Mouse (Mus musculus): ENCODE measurements around the gene Paqr8. TPM values are rescaled to one million over a fixed set of nuclear protein-coding genes. Genes with fewer than 3 reads are reported as not detected.
A peak's percentile ranks its signal among the peaks of the same experiment; 100 is the strongest.

Gene Paqr8
- polyA plus RNA-seq, 1 experiment from 2014 or later, result 26.7 TPM

- DNase-seq, result no peak
- WGBS, result 80% methylated on average over 2 of the region's 2 CpGs
- no peak overlapping the region for H3K4me2 ChIP-seq (ENCODE audit: low read length)
- no peak overlapping the region for H3K9ac ChIP-seq (replicated peaks; ENCODE audit: low read length)
- no peaks in the 10 kb centered on the region for H3K9me3 ChIP-seq (ENCODE audit: control insufficient read depth, low read length)
- no peak overlapping the region for H3K4me3 ChIP-seq (replicated peaks; ENCODE audit: low read depth, low read length)
- H3K27ac ChIP-seq (replicated peaks; ENCODE audit: low read depth, low read length), result no peak overlapping the region
- no peak for ATAC-seq (ENCODE audit: low FRiP score, low TSS enrichment)
- H3K4me1 ChIP-seq (ENCODE audit: control insufficient read depth, insufficient read depth, low read length), result no peaks in the 10 kb centered on the region
- H3K27me3 ChIP-seq (ENCODE audit: control insufficient read depth, insufficient read depth, low read length), result no peaks in the 10 kb centered on the region
- H3K36me3 ChIP-seq (ENCODE audit: control insufficient read depth, insufficient read depth, low read length), result no peaks in the 10 kb centered on the region
Measured at GRCm38 (mm10) chr1:20969642-20970041, 79.2 kb downstream of the Paqr8 start.

- H3K9ac ChIP-seq (replicated peaks; ENCODE audit: low read length), result no peak overlapping the region
- no peaks in the 10 kb centered on the region for H3K36me3 ChIP-seq (ENCODE audit: control insufficient read depth, insufficient read depth, low read length)
- no peaks in the 10 kb centered on the region for H3K9me3 ChIP-seq (ENCODE audit: control insufficient read depth, low read length)
- no peaks in the 10 kb centered on the region for H3K4me1 ChIP-seq (ENCODE audit: control insufficient read depth, insufficient read depth, low read length)
- WGBS, result 98% methylated on average over 6 of the region's 6 CpGs
- H3K27ac ChIP-seq (replicated peaks; ENCODE audit: low read depth, low read length), result no peak overlapping the region
- DNase-seq, result no peak
- no peak for ATAC-seq (ENCODE audit: low FRiP score, low TSS enrichment)
- no peak overlapping the region for H3K4me3 ChIP-seq (replicated peaks; ENCODE audit: low read depth, low read length)
- H3K27me3 ChIP-seq (ENCODE audit: control insufficient read depth, insufficient read depth, low read length), result no peaks in the 10 kb centered on the region
- no peak overlapping the region for H3K4me2 ChIP-seq (ENCODE audit: low read length)
Measured at GRCm38 (mm10) chr1:20973389-20973788, 83.0 kb downstream of the Paqr8 start.

- Histone ChIP-seq H3K4me1 (ENCODE audit: control insufficient read depth, insufficient read depth, low read length) (no peaks in the 10 kb centered on the region), H3K36me3 (ENCODE audit: control insufficient read depth, insufficient read depth, low read length) (no peaks in the 10 kb centered on the region), H3K27ac (replicated peaks; ENCODE audit: low read depth, low read length) (no peak overlapping the region), H3K4me2 (ENCODE audit: low read length) (no peak overlapping the region), H3K27me3 (ENCODE audit: control insufficient read depth, insufficient read depth, low read length) (no peaks in the 10 kb centered on the region), H3K9ac (replicated peaks; ENCODE audit: low read length) (no peak overlapping the region), H3K4me3 (replicated peaks; ENCODE audit: low read depth, low read length) (no peak overlapping the region), H3K9me3 (ENCODE audit: control insufficient read depth, low read length) (no peaks in the 10 kb centered on the region)
- 83% methylated on average over 9 of the region's 9 CpGs for WGBS
- ATAC-seq (ENCODE audit: low FRiP score, low TSS enrichment), result no peak
- DNase-seq, result no peak
Measured at GRCm38 (mm10) chr1:20974341-20975135, 84.1 kb downstream of the Paqr8 start.

- H3K4me3 ChIP-seq (replicated peaks; ENCODE audit: low read depth, low read length), result no peak overlapping the region
- no peak for ATAC-seq (ENCODE audit: low FRiP score, low TSS enrichment)
Measured at GRCm38 (mm10) chr1:20980553-20980952, 90.1 kb downstream of the Paqr8 start.

GRCm38 (mm10) chr1:20981764-20982163 lies 91.4 kb downstream of the Paqr8 start:
- Histone ChIP-seq H3K27me3 (ENCODE audit: control insufficient read depth, insufficient read depth, low read length) (no peaks in the 10 kb centered on the region), H3K9ac (replicated peaks; ENCODE audit: low read length) (no peak overlapping the region), H3K36me3 (ENCODE audit: control insufficient read depth, insufficient read depth, low read length) (no peaks in the 10 kb centered on the region), H3K4me3 (replicated peaks; ENCODE audit: low read depth, low read length) (no peak overlapping the region), H3K27ac (replicated peaks; ENCODE audit: low read depth, low read length) (no peak overlapping the region), H3K4me1 (ENCODE audit: control insufficient read depth, insufficient read depth, low read length) (no peaks in the 10 kb centered on the region), H3K9me3 (ENCODE audit: control insufficient read depth, low read length) (no peaks in the 10 kb centered on the region), H3K4me2 (ENCODE audit: low read length) (no peak overlapping the region)
- DNase-seq, result no peak
- 88% methylated on average over 6 of the region's 6 CpGs for WGBS
- no peak for ATAC-seq (ENCODE audit: low FRiP score, low TSS enrichment)

More at GRCm38 (mm10) chr1:20980553-20980952, 90.1 kb downstream of the Paqr8 start:
- no peak overlapping the region for H3K4me2 ChIP-seq (ENCODE audit: low read length)
- no peaks in the 10 kb centered on the region for H3K9me3 ChIP-seq (ENCODE audit: control insufficient read depth, low read length)
- WGBS, result 13% methylated on average over 1 of the region's 1 CpGs
- no peaks in the 10 kb centered on the region for H3K36me3 ChIP-seq (ENCODE audit: control insufficient read depth, insufficient read depth, low read length)
- no peak overlapping the region for H3K9ac ChIP-seq (replicated peaks; ENCODE audit: low read length)
- no peak overlapping the region for H3K27ac ChIP-seq (replicated peaks; ENCODE audit: low read depth, low read length)
- no peaks in the 10 kb centered on the region for H3K27me3 ChIP-seq (ENCODE audit: control insufficient read depth, insufficient read depth, low read length)
- no peaks in the 10 kb centered on the region for H3K4me1 ChIP-seq (ENCODE audit: control insufficient read depth, insufficient read depth, low read length)
- no peak for DNase-seq

GRCm38 (mm10) chr1:20984103-20984502 lies 93.7 kb downstream of the Paqr8 start:
- no peaks in the 10 kb centered on the region for H3K27me3 ChIP-seq (ENCODE audit: control insufficient read depth, insufficient read depth, low read length)
- no peaks in the 10 kb centered on the region for H3K4me1 ChIP-seq (ENCODE audit: control insufficient read depth, insufficient read depth, low read length)
- no peak overlapping the region for H3K9ac ChIP-seq (replicated peaks; ENCODE audit: low read length)
- peak; percentile 22 for DNase-seq
- no peaks in the 10 kb centered on the region for H3K36me3 ChIP-seq (ENCODE audit: control insufficient read depth, insufficient read depth, low read length)
- WGBS, result 74% methylated on average over 2 of the region's 2 CpGs
- no peak overlapping the region for H3K4me2 ChIP-seq (ENCODE audit: low read length)
- ATAC-seq (ENCODE audit: low FRiP score, low TSS enrichment), result no peak
- H3K9me3 ChIP-seq (ENCODE audit: control insufficient read depth, low read length), result no peaks in the 10 kb centered on the region
- no peak overlapping the region for H3K27ac ChIP-seq (replicated peaks; ENCODE audit: low read depth, low read length)
- H3K4me3 ChIP-seq (replicated peaks; ENCODE audit: low read depth, low read length), result no peak overlapping the region

GRCm38 (mm10) chr1:20984582-20984981 lies 94.2 kb downstream of the Paqr8 start:
- Histone ChIP-seq H3K27me3 (ENCODE audit: control insufficient read depth, insufficient read depth, low read length) (no peaks in the 10 kb centered on the region), H3K9me3 (ENCODE audit: control insufficient read depth, low read length) (no peaks in the 10 kb centered on the region), H3K27ac (replicated peaks; ENCODE audit: low read depth, low read length) (no peak overlapping the region), H3K4me3 (replicated peaks; ENCODE audit: low read depth, low read length) (no peak overlapping the region), H3K4me2 (ENCODE audit: low read length) (no peak overlapping the region), H3K36me3 (ENCODE audit: control insufficient read depth, insufficient read depth, low read length) (no peaks in the 10 kb centered on the region), H3K9ac (replicated peaks; ENCODE audit: low read length) (no peak overlapping the region), H3K4me1 (ENCODE audit: control insufficient read depth, insufficient read depth, low read length) (no peaks in the 10 kb centered on the region)
- peak; percentile 31; the same call in 1 of the 2 replicates for ATAC-seq (ENCODE audit: low FRiP score, low TSS enrichment)
- DNase-seq, result peak; percentile 27
- WGBS, result 44% methylated on average over 4 of the region's 4 CpGs

GRCm38 (mm10) chr1:20986378-20987056 lies 96.1 kb downstream of the Paqr8 start:
- H3K9ac ChIP-seq (replicated peaks; ENCODE audit: low read length), result no peak overlapping the region
- no peaks in the 10 kb centered on the region for H3K4me1 ChIP-seq (ENCODE audit: control insufficient read depth, insufficient read depth, low read length)
- no peak overlapping the region for H3K4me2 ChIP-seq (ENCODE audit: low read length)
- no peaks in the 10 kb centered on the region for H3K36me3 ChIP-seq (ENCODE audit: control insufficient read depth, insufficient read depth, low read length)
- H3K27me3 ChIP-seq (ENCODE audit: control insufficient read depth, insufficient read depth, low read length), result no peaks in the 10 kb centered on the region
- no peaks in the 10 kb centered on the region for H3K9me3 ChIP-seq (ENCODE audit: control insufficient read depth, low read length)
- ATAC-seq (ENCODE audit: low FRiP score, low TSS enrichment) (no peak), DNase-seq (no peak)
- 69% methylated on average over 10 of the region's 10 CpGs for WGBS
- no peak overlapping the region for H3K27ac ChIP-seq (replicated peaks; ENCODE audit: low read depth, low read length)
- H3K4me3 ChIP-seq (replicated peaks; ENCODE audit: low read depth, low read length), result no peak overlapping the region
